Mouse (Mus musculus) testis, adult 2 months (tissue): ENCODE data around the gene Tff1. TPM values are rescaled to one million over a fixed set of nuclear protein-coding genes. Genes with fewer than 3 reads are reported as not detected.

Source experiments
- H3K27ac ChIP-seq: fragments of 200-500 bp; 2 replicates; pipeline ENCODE4 v1.5.1; 2012; ENCODE audit warnings: low read depth, low read length; ENCODE audit not compliant: control insufficient read depth, insufficient read depth
- H3K27me3 ChIP-seq: fragments of 200-500 bp; 2 replicates; pipeline ENCODE4 v1.6.1; 2012; ENCODE audit warnings: mild to moderate bottlenecking, low read length, moderate library complexity; ENCODE audit not compliant: control insufficient read depth, insufficient read depth
- H3K36me3 ChIP-seq: fragments of 200-500 bp; 2 replicates; pipeline ENCODE4 v1.6.1; 2012; ENCODE audit warnings: mild to moderate bottlenecking, low read length; ENCODE audit not compliant: control insufficient read depth, insufficient read depth
- H3K4me1 ChIP-seq: fragments of 200-500 bp; 2 replicates; pipeline ENCODE4 v1.6.1; 2012; ENCODE audit warnings: low read length; ENCODE audit not compliant: control insufficient read depth, insufficient read depth
- H3K4me3 ChIP-seq: fragments of 200-500 bp; 2 replicates; pipeline ENCODE4 v1.5.1; 2012; ENCODE audit warnings: low read depth, mild to moderate bottlenecking, low read length, moderate library complexity, mixed read lengths; ENCODE audit not compliant: control insufficient read depth
- CTCF ChIP-seq: fragments of 200-500 bp; IDR thresholded peaks from 2 replicates; pipeline ENCODE4 v1.5.1; 2012; ENCODE audit warnings: low read depth, mild to moderate bottlenecking, inconsistent platforms, low read length, moderate library complexity; ENCODE audit not compliant: control insufficient read depth, insufficient read depth, insufficient replicate concordance
- POLR2A ChIP-seq: fragments of 200-500 bp; IDR thresholded peaks from 2 replicates; pipeline ENCODE4 v1.6.1; 2012; ENCODE audit warnings: low read depth, mild to moderate bottlenecking, inconsistent platforms, low read length, moderate library complexity; ENCODE audit not compliant: control insufficient read depth
- polyA plus RNA-seq: library from polyadenylated mRNA; depleted of rRNA; stranded (reverse); fragments of >200 nt; gene quantifications from 2 replicates; pipeline ENCODE4 v1.2.3, GENCODE M21; 2012; rRNA removed

Gene Tff1
- polyA plus RNA-seq, result 0.16 TPM in 1 of 2 replicates, not detected in the other

DNA sequence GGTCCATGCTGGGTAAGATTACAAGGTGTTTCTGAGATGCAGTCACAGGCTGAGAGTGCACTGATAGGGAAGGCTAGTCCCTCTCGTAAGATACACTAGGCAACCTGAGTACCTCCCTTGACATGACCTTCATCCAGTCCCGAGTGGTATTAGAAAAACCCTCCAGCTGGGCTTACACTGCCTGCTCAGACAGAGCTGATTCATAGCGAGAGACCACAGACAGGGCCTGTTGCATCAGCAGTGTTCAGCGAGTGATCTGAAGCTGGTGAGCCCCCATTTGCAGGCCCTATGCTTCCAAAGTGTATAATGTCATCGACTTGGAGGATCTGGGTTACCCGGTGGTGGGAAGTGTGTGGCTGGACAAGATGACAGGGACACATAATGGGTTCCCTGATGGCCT, at the start of gene Tff1:
Gene Tff1, minus strand, starts transcription at position 151 of the 400 bp plus-strand sequence.
- no peaks in the 10 kb centered on the region for H3K36me3 ChIP-seq
- TF ChIP-seq POLR2A (no peak), CTCF (no peak)
- H3K27ac ChIP-seq, result no peak within 1 kb of the TSS
- no peaks in the 10 kb centered on the region for H3K27me3 ChIP-seq
- H3K4me3 ChIP-seq, result no peak within 1 kb of the TSS
- no peaks in the 10 kb centered on the region for H3K4me1 ChIP-seq

DNA sequence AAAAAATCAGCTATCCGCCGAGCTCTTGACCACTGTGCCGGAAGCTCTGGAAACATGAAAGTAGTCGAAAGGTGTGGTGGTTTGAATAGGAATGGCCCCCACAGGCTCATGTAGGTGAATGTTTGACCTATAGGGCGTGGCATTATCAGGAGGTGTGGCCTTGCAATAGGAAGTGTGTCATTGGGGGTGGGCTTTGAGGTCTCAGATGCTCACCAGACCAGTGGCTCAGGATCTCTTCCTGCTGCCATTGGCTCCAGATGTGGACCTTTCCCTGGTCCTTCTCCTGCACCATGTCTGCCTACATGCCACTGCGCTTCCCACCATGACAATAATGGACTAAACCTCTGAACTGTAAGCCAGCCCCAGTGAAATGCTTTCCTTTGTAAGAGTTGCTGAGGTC, 46.8 kb upstream of the Tff1 start:
- Histone ChIP-seq H3K36me3 (no peaks in the 10 kb centered on the region), H3K27ac (no peak overlapping the region), H3K27me3 (no peaks in the 10 kb centered on the region), H3K4me1 (no peaks in the 10 kb centered on the region), H3K4me3 (no peak overlapping the region)
- TF ChIP-seq POLR2A, result no peak
- TF ChIP-seq CTCF, result no peak

DNA sequence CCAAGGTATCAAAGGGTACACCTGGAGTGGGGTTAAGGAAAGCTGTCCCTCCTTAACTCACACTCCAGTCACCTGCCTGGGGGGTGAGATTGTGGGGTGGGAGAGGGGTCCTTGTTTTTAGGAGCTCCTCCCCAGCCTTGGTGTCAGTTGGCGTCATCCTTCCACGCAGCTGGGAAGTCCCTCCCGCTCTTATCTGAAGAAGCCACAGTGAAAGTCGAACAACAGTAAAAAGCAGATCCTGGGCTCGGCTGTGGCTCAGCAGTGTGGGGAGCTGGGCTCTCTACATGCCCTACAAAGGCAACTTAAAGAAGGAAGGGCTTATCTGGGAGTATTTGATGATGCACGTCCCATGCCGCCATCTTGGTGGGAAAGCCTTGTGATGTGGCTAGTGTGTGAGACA, 45.2 kb upstream of the Tff1 start:
- no peak for TF ChIP-seq POLR2A
- no peak for TF ChIP-seq CTCF
- H3K4me3 ChIP-seq, result no peak overlapping the region

DNA sequence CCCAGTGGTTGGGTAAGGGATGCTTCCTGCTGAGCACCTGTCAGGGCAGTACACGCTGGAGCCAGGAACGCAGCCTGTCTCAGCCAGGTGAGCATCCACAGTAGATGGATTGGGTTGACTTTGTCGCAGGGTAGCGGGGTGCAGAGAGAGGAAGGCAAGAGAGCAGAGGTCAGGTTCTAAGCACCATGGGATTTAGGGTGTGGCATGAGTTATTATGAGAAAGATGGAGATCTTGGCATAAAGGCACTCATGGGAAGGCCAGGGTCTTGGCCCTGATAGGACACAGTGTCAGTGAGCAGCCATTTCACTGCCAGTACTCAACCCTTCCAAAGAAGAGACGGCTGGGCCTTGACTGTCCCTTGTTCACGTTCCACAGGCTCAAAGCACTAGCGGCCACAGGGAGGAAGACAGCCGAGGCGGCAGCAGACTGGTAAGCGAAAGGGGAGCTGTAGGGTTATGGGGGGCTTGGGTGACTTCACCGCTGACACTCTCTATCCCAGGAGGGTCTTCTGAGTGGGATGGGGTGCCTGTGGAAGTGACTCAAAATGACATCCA, 44.4 kb upstream of the Tff1 start:
- H3K4me3 ChIP-seq, result no peak overlapping the region
- no peaks in the 10 kb centered on the region for H3K36me3 ChIP-seq
- no peak overlapping the region for H3K27ac ChIP-seq
- no peaks in the 10 kb centered on the region for H3K4me1 ChIP-seq
- H3K27me3 ChIP-seq, result no peaks in the 10 kb centered on the region
- no peak for TF ChIP-seq POLR2A

More for the DNA sequence above, 45.2 kb upstream of the Tff1 start:
- H3K4me1 ChIP-seq, result no peaks in the 10 kb centered on the region
- no peaks in the 10 kb centered on the region for H3K36me3 ChIP-seq
- H3K27me3 ChIP-seq, result no peaks in the 10 kb centered on the region
- no peak overlapping the region for H3K27ac ChIP-seq

DNA sequence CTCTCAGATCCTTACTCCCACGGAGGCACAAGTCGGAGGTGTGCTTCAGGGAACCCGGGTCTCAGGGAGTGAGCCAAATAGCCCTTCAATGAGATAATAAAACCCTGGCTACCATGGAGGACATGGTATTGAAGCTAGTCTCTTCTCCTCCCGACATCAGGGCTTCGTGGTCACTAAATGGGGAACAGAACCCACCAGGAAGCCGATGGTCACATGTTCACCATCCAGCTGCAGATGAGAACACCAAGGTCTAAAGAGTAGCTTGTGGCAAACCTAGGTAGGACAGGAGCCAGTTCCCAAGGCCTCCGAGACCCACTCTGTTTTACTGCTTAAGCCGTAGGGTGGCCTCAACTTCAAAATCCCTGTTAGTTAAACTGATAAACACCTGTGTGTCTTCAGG, 43.6 kb upstream of the Tff1 start:
- Histone ChIP-seq H3K4me1 (no peaks in the 10 kb centered on the region), H3K4me3 (no peak overlapping the region), H3K27ac (no peak overlapping the region), H3K27me3 (no peaks in the 10 kb centered on the region), H3K36me3 (no peaks in the 10 kb centered on the region)
- TF ChIP-seq POLR2A, result no peak
- TF ChIP-seq CTCF, result no peak

DNA sequence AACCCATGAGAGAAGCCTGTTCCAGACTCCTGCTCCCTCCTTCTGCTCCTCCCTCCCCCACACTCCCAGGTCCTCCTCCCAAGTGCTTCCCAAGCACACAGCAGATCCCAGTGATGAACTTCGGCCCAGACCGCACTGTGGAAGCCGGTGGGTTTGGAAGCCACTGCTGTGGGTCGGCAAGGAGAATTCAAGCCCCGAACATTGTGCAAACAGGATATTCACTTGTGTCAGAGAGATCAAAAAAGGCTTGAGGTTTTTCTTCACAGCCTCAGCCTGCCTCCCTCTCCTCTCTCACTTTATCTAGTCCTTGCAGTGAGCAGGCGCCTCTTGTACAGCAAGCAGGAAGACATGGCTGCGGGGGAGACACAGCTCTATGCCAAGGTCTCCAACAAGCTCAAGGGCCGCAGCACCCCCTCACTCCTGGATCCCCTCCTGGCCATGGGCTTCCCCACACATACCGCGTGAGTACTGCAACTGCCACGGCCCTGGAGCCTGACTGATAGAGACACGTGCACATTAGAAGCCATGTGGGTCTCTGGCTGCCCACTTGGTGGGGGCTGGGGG, 42.8 kb upstream of the Tff1 start, which contains the start of gene Ubash3a:
Gene Ubash3a, plus strand, starts transcription at position 103 of the 564 bp plus-strand sequence.
- Histone ChIP-seq H3K27ac (peak within 1 kb of the TSS; percentile 1; the same call in 1 of the 2 replicates), H3K36me3 (no peaks in the 10 kb centered on the region), H3K27me3 (no peaks in the 10 kb centered on the region), H3K4me1 (no peaks in the 10 kb centered on the region), H3K4me3 (no peak within 1 kb of the TSS)
- no peak for TF ChIP-seq POLR2A

DNA sequence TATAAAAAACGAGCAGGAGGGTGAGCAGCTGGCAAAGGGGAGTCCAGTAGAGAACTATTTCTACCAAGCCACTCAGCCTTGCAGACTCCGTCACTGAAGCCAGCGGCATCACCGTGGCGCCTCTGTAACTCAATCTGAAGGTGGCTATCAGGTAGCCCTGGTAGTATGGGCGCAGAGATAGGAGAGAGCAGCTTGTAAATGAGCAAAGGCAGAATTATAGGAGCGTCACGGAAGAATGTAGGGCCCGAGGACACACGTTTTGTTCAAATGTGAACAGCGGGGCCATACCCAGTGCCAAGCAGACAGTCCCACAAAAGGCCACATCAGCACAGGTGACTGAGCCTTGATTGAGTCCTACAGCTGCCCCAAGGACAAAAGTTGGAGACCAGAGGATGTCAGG, 33.8 kb upstream of the Tff1 start, which contains the start of gene Tmprss3:
Gene Tmprss3, minus strand, starts transcription at position 101 of the 400 bp plus-strand sequence.
- TF ChIP-seq POLR2A (no peak), CTCF (no peak)
- Histone ChIP-seq H3K4me3 (no peak within 1 kb of the TSS), H3K4me1 (no peaks in the 10 kb centered on the region), H3K27ac (no peak within 1 kb of the TSS), H3K36me3 (no peaks in the 10 kb centered on the region), H3K27me3 (no peaks in the 10 kb centered on the region)

DNA sequence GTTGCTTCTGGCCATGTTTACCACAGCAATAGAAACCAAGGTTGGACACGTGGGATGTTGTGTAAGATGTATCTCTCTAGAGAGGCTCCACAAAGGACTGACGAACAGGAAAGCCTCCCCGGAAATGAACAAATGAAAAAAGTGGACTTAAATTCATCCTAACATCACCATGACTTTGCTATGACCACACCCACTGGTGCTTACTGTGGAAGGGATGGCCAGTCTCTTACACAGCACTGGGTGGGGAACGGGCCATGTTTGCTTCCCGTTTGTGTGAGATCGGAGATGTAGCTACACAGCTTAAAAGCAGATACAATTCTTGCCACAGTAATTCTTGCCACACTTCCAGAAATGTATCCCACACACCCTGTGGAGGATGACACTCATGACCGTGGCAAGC, 31.2 kb upstream of the Tff1 start:
- Histone ChIP-seq H3K27me3 (no peaks in the 10 kb centered on the region), H3K4me1 (no peaks in the 10 kb centered on the region), H3K4me3 (no peak overlapping the region), H3K36me3 (no peaks in the 10 kb centered on the region), H3K27ac (no peak overlapping the region)
- no peak for TF ChIP-seq CTCF
- no peak for TF ChIP-seq POLR2A
